Mouse (Mus musculus) gastrocnemius, postnatal 14 days (tissue): ENCODE results near the gene Vps11. TPM values are rescaled to one million over a fixed set of nuclear protein-coding genes. Genes with fewer than 3 reads are reported as not detected.
"Not testable (repeated sequence)": the region's sequence is repeated elsewhere in the genome, so short reads cannot be mapped to it uniquely, and the experiment has no call there.

Source experiments
- DNase-seq: peaks from one replicate; pipeline ENCODE4 v3.0.0; 2021; ENCODE audit warnings: mixed read lengths
- intact Hi-C: fragments of 180-260 bp; cut with DNase I; formaldehyde crosslinking; loops from one replicate; pipeline ENCODE4 v1.15.1; 2025; ENCODE audit warnings: low total_unique reads
- long read RNA-seq, 2 experiments: library from polyadenylated mRNA; stranded (forward); transcript quantifications; one replicate each; pipeline ENCODE4 v2.0.0; 2021
- total RNA-seq, 2 experiments: library from RNA; stranded (reverse); gene quantifications; 2 replicates each; pipeline ENCODE4 v1.2.3; 2021

The Vps11 gene
- total RNA-seq = 10 to 100 TPM; 15.6 to 16.9 TPM
- long read RNA-seq, experiment 1, transcript Vps11-201 (16 exons, 3,536 nt) = major isoform, 57 of 65 reads
- long read RNA-seq, experiment 1, partial matches to known transcripts = 3 of 65 reads
- long read RNA-seq, experiment 1, other reads (novel, unspliced or antisense) = 5 of 65 reads
- long read RNA-seq, experiment 2, transcript Vps11-201 (16 exons, 3,536 nt) = major isoform, 66 of 71 reads
- long read RNA-seq, experiment 2, partial matches to known transcripts = 5 of 71 reads
- long read RNA-seq, experiment 2, other reads (novel, unspliced or antisense) = 0 of 71 reads

DNA sequence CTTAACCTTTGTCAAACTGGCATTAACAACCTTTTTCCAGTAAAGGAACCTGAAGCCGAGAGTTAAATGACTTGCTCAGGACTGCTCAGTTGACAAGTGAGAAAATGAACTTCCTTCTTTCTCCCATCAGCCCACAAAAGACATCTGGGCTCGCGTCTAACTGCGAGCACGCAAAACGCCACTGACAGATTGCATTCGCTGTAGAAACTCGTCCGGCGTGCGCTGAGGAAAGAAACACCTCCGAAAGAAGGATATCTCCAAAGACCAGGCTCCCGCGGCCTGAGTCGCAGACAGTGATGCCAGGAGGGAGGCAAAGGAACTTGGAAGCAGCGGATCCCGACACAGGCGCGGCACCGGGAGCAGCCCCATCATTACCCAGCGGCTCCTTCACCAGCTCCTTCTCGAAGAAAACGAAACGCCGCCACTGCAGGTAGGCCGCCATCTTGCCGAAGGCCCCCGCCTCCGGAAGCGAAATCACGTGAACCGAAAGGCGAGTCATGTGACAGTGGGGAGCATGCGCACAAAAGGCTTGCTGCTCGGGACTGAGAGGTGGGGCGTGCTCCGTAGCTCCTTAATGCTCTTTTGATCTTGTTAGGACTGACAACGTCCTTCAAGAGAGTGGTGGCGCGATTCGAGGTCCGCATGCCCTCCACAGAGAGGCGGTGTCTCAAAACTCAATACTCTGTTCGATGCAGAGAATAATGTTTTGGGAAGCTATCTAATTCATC lies at the start of gene Vps11:
Gene Vps11, minus strand, starts transcription at position 481 of the 728 bp plus-strand sequence.
- DNase-seq = peak; percentile 95
- intact Hi-C loops = no loop called here

DNA sequence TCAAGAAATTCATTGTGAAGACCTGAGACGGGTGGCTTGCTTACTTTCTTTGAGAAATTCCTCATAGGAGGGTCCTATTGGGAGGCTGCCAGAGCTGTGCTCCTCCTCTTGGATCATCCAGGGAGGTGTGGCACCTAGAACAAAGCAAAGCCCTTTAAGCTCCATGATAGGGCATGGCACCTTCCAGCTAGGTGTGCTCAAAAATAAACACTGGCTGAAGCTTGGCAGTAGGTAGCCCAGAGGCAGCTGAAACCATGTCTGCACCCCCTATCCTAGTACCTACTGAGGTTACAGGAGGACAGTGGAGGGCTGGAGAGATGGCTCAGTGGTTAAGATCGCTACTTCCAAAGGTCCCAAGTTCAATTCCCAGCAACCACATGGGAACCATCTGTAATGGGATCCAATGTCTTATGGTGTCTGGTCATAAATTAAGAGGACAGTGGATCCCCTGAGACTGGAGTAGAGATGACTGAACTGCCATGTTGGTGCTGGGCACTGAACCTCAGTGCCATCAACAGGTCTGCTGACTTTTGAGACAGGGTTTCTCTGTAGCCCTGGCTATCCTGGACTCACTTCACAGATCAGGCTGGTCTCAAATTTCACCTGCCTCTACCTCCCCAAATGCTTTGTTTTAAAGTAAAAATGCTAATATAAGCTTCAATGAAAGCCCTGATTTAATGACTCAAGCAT lies 49.3 kb upstream of the Vps11 start:
- DNase-seq = no peak
- intact Hi-C loops = no loop called here

DNA sequence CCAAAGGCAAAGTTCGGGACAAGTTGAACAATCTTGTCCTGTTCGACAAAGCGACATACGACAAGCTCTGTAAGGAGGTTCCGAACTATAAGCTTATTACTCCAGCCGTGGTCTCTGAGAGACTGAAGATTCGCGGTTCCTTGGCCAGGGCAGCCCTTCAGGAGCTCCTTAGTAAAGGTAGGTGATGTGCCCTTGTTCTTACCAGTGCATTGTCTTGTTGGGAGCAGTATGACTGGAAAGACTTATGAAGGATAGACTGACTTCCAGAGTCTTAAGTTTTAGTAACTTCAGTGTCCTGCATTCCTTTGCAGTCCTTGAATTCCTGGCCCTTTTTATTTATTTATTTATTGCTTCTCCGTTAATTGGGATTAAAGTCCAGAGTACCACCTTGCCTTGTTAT lies 47.2 kb upstream of the Vps11 start:
- DNase-seq, intact Hi-C loops: not testable (repeated sequence)

DNA sequence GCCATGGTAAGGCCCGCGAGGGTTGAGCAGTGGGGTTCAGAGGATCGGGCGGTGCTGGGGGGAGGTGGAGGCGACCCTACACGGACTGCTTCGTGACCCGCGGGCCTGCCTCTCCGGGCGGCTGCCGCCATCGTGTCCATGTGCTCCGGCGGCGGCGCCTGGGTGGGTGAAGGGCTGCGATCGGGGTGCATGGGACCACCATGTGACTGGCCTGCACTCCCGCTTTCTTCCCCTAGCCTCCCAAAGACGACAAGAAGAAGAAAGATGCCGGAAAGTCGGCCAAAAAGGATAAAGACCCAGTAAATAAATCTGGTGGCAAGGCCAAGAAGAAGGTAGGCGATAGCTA lies 46.3 kb upstream of the Vps11 start:
- intact Hi-C loops = no loop called here
- no peak for DNase-seq

DNA sequence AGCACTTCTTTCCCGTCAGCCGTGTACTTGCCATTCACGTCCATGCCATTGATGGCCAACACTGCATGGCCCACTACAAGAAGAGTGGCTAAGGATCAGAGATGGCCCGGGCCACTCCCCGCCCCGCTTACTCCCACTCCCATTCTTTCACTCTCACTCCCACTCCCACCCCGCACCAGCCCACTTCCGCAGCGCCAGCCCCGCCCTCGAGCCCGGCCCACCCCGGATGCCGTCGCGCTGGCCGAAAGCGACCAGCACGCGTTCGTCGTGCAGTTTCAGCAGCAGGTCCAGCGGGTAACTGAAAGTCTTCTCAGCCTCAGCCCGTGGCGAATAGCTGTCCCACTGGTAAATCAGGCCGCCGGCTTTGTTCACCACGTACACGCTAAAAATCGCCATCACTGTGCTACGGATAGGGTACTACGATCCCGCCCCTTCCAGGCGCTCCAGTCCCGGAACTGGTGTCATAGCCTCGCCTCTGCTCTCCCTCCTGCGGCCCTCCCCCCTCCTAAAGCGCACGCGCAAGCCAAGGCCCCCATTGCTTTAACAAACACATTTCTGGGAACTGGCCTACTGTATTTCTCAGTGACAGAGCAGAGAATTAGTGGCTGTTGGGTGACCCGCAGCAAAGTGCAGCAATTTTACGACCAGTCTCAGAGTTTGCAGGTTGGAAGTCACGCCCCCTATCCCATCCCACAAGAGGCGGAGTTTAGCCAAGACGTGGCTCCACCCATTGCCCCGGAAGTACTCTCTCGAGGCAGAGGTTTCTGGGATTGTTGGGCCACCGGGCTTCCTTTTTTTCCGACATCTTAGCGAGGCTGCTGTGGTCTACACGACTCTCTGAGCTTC lies 45.7 kb upstream of the Vps11 start, which contains the start of the genes Rps25 and Trappc4:
Gene Rps25, plus strand, starts transcription at position 234 of the 846 bp plus-strand sequence.
Gene Trappc4, minus strand, starts transcription at position 695 of the 846 bp plus-strand sequence.
- DNase-seq = peak; percentile 91
- intact Hi-C loops = no loop called here

DNA sequence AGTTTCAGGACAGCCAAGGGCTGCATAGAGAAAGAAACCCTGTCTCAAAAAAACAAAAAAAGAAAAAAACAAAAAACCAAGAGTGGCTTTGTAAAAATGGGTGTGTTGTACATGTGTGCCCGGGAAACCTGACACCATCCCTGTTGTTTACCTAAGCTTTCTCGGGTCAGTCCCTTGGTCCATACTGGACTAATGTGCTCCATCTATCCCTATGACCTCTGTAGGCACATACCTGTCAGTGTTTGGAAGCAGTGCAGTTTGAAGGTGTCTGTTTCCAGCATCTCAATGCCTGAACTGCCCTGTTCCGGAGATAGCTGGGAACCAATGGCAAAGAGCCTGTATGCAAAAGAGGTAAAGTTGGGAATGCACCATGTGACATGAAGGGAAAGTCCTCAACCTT lies 43.5 kb upstream of the Vps11 start:
- no peak for DNase-seq
- intact Hi-C loops = no loop called here

DNA sequence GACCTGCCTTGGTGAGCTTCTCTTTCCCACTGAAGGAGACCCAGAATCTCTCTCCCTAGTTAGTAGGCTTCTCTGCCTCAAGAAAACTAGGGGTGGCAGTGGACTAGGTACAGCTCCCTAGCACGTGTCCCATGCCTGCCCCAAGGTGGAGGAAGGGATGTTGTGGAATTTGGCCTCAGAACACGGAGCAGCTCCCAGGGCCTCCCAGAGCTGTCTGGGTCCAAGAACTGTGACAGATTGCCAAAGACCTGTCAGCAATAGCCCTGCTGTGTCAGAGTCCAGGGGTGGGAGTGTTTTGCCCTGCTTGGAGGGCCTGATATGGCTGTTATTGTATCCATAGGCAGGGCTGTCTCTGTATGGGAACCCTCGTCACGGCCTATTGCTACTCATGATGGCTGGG lies 39.6 kb upstream of the Vps11 start:
- intact Hi-C loops = no loop called here
- DNase-seq = no peak

DNA sequence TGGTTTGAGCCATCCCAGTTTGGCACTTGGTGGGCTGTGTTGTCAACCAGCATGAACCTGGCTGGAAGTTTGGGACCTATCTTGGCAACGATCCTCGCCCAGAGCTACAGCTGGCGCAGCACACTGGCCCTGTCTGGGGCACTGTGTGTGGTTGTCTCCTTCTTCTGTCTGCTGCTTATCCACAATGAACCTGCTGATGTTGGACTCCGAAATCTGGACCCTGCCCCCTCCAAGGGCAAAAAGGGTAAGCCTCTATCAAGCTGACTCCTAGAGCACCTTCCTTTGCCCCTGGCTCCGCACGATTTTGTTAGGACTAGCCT lies 38.3 kb upstream of the Vps11 start:
- intact Hi-C loops = no loop called here
- DNase-seq = no peak

DNA sequence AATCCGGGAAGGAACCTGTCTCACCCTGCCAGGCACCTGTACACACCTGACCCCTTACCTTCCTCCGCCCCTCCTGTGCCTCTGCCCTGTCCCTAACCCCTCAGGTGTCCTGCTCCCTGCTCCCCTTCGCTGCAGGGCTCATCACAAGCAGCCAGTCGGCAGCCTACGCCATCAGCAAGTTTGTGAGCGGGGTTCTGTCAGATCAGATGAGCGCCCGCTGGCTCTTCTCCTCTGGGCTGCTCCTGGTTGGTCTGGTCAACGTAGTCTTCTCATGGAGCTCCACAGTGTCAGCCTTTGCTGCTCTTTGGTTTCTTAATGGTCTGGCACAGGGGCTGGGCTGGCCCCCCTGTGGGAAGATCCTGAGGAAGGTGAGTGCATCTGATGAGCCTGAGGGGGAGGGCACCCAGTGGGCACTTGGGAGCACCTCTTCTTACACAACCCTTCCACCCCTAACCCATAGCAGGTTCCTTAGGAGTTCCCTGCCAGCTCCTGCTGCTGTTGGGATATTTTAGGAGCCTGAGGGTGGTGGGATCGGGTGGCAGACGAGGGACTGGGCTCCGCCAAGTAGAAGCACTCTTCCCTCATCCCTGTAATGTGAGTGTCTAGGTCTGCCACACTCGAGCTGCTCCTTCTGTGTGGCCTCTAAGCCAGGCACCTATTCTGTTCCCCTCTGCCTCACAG lies 37.8 kb upstream of the Vps11 start:
- intact Hi-C loops = no loop called here
- peak; percentile 48 for DNase-seq

DNA sequence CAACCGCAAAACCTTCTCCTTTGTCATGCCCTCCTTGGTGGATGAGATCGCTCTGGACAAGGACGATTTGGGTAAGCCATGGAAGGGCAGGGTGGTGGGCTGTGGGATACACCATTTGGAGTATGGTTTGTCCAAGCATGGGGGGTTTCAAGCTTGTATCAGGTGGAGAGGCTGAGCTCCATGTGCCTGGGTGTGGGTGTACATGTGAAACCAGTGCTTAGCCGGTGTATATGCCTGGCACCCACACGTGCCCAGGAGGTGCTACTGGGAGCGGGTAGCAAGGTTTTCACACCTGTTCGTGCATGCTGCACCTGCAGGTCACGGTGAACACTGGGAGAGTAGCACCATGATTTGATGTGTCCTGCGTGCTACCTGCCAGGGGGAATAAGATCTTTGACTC lies 37.1 kb upstream of the Vps11 start:
- intact Hi-C loops = no loop called here
- DNase-seq = no peak

DNA sequence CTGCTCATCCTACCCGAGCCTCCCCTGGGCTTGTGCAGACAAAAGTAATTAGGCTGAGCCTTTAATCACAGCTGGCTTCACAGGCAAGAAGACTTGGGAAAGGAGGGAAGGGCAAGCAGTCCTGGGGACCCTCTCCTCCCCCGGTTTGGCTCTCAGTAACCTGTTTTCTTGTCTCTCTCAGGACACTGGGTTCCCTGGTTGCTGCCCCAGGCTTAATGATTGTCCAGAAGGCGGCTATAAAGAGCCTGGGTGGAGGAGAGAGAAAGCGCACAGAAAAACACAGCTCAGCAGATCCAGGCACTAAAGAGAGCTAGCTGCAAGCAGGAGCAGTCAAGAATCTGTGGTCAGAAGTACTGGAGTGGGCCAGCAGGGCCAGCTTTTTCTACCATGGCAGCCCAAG lies 36.6 kb upstream of the Vps11 start:
- intact Hi-C loops = no loop called here
- DNase-seq = no peak

DNA sequence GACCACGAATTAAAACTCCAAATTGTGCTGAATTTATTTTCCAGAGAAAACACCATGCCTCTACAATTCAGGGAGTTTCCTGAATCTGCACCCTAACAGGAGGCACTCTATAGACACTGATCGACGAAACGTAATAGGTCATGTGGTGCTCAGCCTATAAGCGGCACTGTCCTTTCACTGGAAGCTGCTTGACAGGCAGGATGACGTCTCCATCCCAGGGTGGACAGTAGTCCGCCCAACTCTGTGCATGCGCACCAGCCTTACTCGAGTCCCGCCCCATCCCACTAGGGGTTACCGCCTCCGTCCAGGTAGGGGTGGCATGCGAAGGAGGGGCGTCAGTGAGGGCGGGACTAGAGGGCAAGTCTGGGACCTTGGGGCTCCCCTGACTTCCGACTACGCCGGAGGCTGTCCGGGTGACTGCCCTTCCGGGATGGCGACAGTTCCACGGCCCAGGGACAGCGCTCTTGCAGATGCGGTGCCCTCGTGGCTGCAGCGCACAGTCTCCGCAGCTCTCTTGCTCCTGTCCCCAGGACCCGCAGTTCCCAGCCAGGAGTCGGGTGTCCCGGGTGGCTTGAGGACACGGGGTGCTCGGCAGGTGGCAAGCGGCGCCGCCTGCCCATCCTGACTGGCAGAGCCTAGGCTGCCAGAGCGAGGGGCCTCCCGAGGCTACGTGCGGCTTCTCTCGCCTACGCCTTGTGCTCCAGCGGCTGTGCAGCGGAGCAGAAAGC lies 35.4 kb upstream of the Vps11 start, which contains the start of gene Slc37a4:
Gene Slc37a4, plus strand, starts transcription at position 169 of the 728 bp plus-strand sequence.
- DNase-seq = peak; percentile 94
- intact Hi-C loops = no loop called here

DNA sequence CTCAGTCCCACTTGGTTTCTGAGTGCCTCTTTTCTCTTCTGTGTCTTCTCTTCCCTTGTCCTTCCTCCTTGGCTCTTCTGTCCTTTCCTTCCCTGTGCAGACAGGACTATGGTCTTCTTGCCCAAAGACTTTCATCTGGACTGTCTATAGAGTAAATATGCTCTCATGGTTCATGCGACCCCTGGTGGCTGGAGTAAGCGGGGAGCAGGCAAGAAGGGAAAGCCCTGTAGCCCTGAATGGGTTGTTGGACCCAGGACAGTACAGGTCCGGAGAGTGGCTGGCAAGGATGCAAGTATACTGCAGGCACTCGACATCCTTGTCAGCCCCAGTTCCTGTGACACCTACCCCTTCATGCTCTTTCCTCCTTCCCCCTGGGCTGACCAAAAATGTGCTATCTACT lies 30.0 kb upstream of the Vps11 start:
- peak; percentile 76 for DNase-seq
- intact Hi-C loops = loop anchor here (5.0 kb wide), 1 partner anchor 139 kb away; the partner anchor contains the start of gene Pdzd3

DNA sequence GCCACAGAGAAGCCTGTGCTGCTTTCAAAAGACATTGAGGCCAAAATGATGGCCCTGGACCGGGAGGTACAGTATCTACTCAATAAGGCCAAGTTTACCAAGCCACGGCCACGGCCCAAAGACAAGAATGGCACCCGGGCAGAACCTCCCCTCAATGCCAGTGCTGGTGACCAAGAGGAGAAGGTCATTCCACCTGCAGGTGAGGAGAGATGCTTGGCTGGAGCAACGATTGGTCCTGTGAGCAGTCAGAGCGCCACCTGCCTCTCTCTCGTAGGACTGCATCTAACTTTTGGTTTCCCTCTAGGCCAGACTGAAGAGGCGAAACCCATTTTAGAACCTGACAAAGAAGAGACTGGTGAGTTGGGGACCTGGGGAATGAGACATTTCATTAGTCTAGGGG lies 27.8 kb upstream of the Vps11 start:
- intact Hi-C loops = no loop called here
- DNase-seq = no peak

DNA sequence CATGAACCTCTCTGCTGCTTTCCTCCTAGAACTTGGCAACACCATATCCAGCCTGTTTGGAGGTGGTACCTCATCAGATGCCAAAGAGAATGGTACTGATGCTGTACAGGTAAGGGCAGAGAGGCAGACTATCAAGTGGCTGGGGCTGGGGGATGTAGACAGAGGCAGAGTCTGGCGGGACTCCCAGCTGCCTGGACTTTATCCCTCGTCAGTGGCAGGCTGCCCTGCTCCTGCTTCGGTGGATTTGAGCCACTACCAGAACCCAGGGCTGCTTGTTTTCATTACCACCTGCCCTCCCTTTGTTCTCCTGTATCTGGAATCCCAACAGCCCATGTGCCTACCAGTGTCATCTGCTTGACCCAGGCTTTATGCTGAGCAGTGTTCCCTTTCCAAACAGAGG lies 25.8 kb upstream of the Vps11 start:
- DNase-seq = no peak
- intact Hi-C loops = no loop called here

DNA sequence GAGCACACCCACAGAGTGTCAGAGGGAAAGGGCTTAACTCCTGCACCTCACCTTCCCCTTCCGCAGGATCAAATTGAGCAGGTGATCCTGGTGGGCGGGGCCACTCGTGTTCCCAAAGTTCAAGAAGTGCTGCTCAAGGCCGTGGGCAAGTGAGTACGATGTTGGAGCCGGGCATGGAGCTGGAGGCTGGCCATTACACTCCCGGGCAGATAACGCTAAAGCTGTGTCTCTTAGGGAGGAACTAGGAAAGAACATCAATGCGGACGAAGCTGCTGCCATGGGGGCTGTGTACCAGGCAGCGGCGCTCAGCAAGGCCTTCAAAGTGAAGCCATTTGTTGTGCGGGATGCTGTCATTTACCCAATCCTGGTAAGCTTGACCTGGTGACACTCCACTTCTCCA lies 23.1 kb upstream of the Vps11 start:
- DNase-seq = no peak
- intact Hi-C loops = no loop called here

DNA sequence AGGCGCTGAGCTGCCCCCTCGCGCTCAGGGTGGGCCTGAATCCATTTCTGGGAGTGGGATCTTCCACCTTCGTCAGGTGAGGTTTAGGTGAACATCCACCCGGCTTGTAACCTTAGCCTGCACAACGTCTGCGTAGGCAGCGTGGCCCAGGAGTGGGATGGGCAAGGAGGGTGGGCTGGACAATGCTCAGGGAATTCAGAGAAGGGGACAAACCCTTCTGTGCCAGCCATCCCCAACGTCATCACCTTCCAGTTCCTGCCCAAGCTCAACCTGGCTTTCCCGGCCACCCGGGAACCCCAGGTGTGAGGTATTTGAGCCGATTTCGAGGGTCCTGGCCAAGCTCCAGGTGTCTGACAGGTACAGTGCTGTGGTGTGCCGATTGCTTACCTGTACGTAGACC lies 18.4 kb upstream of the Vps11 start:
- intact Hi-C loops = no loop called here
- DNase-seq = no peak

DNA sequence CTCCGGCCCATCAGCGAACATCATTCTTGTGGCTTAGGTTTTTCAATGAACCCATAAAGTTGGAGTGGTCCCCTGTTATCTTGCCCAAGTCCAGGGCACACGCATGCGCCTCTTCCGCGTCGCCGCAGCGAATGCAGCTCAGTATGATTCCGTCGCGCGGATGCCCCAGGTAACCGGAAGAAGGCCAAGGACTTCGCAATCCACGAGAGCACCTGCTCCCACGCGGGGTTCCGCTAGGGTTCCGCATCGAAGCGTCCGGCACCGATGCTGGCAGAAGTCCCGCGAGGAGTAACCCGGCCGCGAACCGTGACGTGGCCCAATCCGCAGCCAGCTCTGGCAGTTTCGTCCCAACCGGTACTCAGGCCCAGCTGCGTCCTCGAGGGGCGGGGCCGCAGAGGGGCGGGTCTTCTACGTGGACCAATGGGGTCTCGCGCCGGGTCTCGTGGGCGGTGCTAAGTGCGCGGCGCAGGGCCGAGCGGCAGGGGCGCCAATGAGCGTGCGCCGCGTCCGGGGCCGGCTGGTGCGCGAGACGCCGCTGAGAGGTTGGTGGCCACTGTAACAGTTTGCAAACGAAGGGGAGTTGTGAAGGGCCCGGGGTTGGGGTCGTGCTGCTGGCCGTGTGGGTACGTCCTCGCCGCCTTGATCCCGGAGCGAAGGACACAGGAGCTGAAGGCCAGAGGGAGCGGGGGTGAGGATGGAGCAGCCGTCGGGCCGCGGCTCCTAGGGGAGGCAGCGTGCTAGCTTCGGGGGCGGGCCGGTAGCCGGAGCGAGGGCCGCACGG lies 17.8 kb upstream of the Vps11 start, which contains the start of gene Hyou1:
Gene Hyou1, plus strand, starts transcription at position 437 of the 781 bp plus-strand sequence.
- intact Hi-C loops = no loop called here

More for the DNA sequence above, 17.8 kb upstream of the Vps11 start, which contains the start of gene Hyou1:
- DNase-seq = peak; percentile 99
